Mouse (Mus musculus) cerebellum, adult 11 months (tissue): ENCODE data around the gene Crk.

Experiments used
- DNase-seq: peaks from one replicate; pipeline ENCODE4 v3.0.0; 2022

Crk gene

DNA sequence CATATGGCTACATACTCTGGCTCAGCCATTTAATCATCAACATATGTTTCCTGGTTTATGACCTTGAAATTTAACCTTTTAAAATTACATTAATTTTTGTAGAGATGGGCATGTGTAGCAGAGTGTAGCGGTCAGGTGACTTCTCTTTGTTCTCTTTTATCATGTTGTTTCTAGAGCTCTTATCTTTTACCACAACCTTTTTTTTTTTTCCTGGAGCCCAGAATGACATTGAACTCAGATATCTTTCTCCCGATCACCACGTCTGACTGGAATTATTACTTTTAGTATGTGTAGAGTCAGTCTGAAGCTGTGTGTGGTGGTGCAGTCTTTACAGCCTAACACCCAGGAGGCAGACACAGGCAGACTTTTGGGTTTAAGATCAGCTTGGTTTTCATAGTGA lies 62.6 kb downstream of the Crk start:
- no peak for DNase-seq

DNA sequence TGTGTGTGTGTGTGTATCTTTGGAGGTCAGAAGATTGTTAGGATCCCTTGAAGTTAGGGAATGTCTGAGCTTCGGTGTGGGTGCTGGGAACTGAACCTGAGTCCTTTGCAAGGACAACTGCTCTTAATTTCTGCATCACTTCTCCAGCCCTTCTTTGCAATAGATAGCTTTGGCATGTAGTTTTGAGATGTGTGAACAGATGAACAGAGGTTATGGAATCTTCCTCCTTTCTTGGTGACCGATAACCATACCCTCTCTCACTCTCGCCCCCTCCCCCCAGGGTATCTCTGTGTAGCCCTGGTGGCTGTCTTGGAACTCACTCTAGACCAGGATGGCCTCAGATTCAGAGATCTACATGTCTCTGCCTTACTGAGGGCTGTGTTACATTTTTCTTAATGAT lies 65.7 kb downstream of the Crk start:
- DNase-seq = no peak

GRCm38 (mm10) chr11:75750537-75750936 lies 71.5 kb downstream of the Crk start:
- no peak for DNase-seq

DNA sequence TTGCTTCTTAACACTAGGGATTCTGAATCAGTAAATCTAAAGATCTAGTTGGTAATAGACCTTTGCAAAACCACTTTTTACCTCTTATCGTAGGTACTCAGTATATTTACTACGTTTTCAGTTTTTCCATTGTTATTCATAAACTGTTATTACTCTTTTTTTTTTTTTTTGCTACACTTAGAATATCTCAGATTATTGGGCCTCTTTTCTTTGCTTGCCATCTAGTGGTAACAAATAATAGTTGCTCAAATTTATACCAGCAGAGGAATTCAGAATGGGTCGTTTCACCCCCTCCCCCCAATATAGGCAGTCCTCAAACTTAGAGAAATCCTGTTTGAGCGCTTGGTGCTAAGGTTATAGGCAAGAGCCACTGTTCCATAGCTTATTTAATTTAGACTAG lies 72.0 kb downstream of the Crk start:
- DNase-seq = no peak
